Mouse (Mus musculus) embryonic facial prominence, embryonic 11.5 days (tissue): ENCODE results near the gene Yif1a. TPM values are rescaled to one million over a fixed set of nuclear protein-coding genes. Genes with fewer than 3 reads are reported as not detected.

ENCODE experiments used
- ATAC-seq: fragments of 200-750 bp; cut with Nextera tagmentation; replicated peaks from 2 replicates; pipeline ENCODE4 v1.8.0; 2017; ENCODE audit warnings: low read depth; ENCODE audit not compliant: insufficient number of reproducible peaks, low FRiP score, low TSS enrichment
- DNase-seq: peaks from one replicate; pipeline ENCODE4 v3.0.0-alpha.2; 2015; ENCODE audit warnings: low spot score
- H3K27ac ChIP-seq: fragments of 300-500 bp; sonication (generic); replicated peaks from 2 replicates; pipeline ENCODE4 v1.5.1; 2014; ENCODE audit warnings: mild to moderate bottlenecking, low read depth, low read length, control low read depth
- H3K27me3 ChIP-seq: fragments of 300-500 bp; sonication (generic); 2 replicates; pipeline ENCODE4 v1.6.1; 2014; ENCODE audit warnings: mild to moderate bottlenecking, low read length, moderate library complexity, mixed read lengths; ENCODE audit not compliant: control insufficient read depth, insufficient read depth
- H3K36me3 ChIP-seq: fragments of 300-500 bp; sonication (generic); replicated peaks from 2 replicates; pipeline ENCODE4 v1.6.1; 2014; ENCODE audit warnings: low read depth, mild to moderate bottlenecking, low read length, moderate library complexity, mixed read lengths; ENCODE audit not compliant: control insufficient read depth, insufficient read depth
- H3K4me1 ChIP-seq: fragments of 300-500 bp; sonication (generic); 2 replicates; pipeline ENCODE4 v1.6.1; 2014; ENCODE audit warnings: low read length, mixed read lengths; ENCODE audit not compliant: control insufficient read depth, insufficient read depth
- H3K4me2 ChIP-seq: fragments of 300-500 bp; sonication (generic); 2 replicates; pipeline ENCODE4 v1.6.1; 2014; ENCODE audit warnings: low read depth, mild to moderate bottlenecking, control low read depth, low read length, moderate library complexity
- H3K4me3 ChIP-seq: fragments of 300-500 bp; sonication (generic); 2 replicates; pipeline ENCODE4 v1.5.1; 2014; ENCODE audit warnings: low read depth, low read length, control low read depth
- H3K9ac ChIP-seq: fragments of 300-500 bp; sonication (generic); replicated peaks from 2 replicates; pipeline ENCODE4 v1.6.1; 2014; ENCODE audit warnings: mild to moderate bottlenecking, control low read depth, low read length
- H3K9me3 ChIP-seq: fragments of 300-500 bp; sonication (generic); replicated peaks from 2 replicates; pipeline ENCODE4 v1.6.1; 2016; ENCODE audit warnings: mild to moderate bottlenecking, low read length, inconsistent platforms, mixed read lengths; ENCODE audit not compliant: control insufficient read depth
- WGBS: fragments of 180-500 bp; shearing (Covaris S2); extraction: QIAGEN DNeasy Blood & Tissue Kit; methylation state at CpG from one replicate; pipeline ENCODE4 v1.1.7; 2014; 5-methylcytosine and 5-hydroxymethylcytosine counted together
- polyA plus RNA-seq: library from polyadenylated mRNA; unstranded; fragments of >200 nt; fragmentation: Nextera tagmentation; extraction: Ambion mirVana; gene quantifications from 2 replicates; pipeline ENCODE4 v1.2.1, GENCODE M21; 2014

Yif1a gene
- polyA plus RNA-seq, 1 experiment from 2014 or later, result 62.8 TPM

GRCm38 (mm10) chr19:5122492-5122891, 34.2 kb downstream of the Yif1a start:
- Histone ChIP-seq H3K9ac (no peak overlapping the region), H3K27ac (no peak overlapping the region), H3K36me3 (no peaks in the 10 kb centered on the region), H3K9me3 (no peaks in the 10 kb centered on the region), H3K4me1 (no peaks in the 10 kb centered on the region), H3K4me3 (no peak overlapping the region), H3K27me3 (no peaks in the 10 kb centered on the region; the same call in 1 of the 2 replicates), H3K4me2 (no peak overlapping the region)
- no peak for DNase-seq
- no peak for ATAC-seq
- WGBS, result 76% methylated on average over 10 of the region's 10 CpGs

DNA sequence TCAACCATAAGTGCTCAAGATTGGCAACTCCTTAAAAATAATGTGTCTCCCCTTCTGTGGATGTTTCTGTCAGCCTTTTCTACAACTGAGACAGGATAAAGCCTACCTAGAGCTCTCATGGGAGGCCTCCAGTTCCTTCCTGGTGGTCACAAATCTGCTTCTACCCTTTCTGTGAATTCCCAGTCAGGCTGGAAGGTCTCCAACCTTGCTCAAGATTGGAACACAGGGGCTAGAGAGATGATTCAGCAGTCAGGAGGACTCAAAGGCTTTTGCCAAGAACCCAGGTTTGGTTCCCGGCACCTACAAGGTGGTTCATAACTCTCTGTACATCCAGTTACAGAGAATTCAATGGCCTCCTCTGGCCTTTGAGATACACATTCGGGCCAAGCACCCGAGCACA, 34.9 kb downstream of the Yif1a start:
- Histone ChIP-seq H3K4me3 (no peak overlapping the region), H3K27me3 (no peaks in the 10 kb centered on the region; the same call in 1 of the 2 replicates), H3K4me2 (no peak overlapping the region), H3K9me3 (no peaks in the 10 kb centered on the region), H3K36me3 (no peaks in the 10 kb centered on the region), H3K4me1 (no peaks in the 10 kb centered on the region), H3K9ac (no peak overlapping the region), H3K27ac (no peak overlapping the region)
- DNase-seq, result no peak
- WGBS, result 77% methylated on average over 3 of the region's 3 CpGs
- ATAC-seq, result no peak

DNA sequence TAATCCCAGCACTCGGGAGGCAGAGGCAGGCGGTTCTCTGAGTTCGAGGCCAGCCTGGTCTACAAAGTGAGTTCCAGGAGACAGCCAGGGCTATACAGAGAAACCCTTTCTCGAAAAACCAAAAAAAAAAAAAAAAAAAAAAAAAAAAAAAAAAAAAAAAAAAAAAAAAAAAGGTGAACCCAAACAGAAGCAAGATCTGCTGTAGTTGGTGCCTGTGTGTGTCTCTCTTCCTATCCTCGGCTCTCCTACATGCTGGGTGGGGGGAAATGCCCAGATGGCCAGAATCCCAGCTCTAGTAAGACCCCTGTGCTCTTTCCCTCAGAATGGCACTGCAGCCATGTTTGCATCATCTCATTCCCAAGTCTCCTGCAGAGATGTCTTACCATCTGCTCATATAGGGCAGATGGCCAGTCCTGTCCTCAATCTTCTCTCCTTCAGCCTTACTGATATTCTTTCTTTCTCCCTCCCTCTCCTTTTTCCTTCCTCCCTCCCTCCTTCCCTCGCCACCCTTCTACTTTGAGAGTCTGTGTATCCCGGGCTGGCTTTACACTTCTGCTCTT, 35.8 kb downstream of the Yif1a start:
- Histone ChIP-seq H3K27ac (no peak overlapping the region), H3K27me3 (no peaks in the 10 kb centered on the region; the same call in 1 of the 2 replicates), H3K9ac (no peak overlapping the region), H3K4me1 (no peaks in the 10 kb centered on the region), H3K36me3 (no peaks in the 10 kb centered on the region), H3K4me3 (no peak overlapping the region), H3K4me2 (no peak overlapping the region), H3K9me3 (no peaks in the 10 kb centered on the region)
- no peak for DNase-seq
- 70% methylated on average over 7 of the region's 7 CpGs for WGBS
- ATAC-seq, result no peak

- no peaks in the 10 kb centered on the region for H3K9me3 ChIP-seq
- H3K4me1 ChIP-seq, result no peaks in the 10 kb centered on the region
- no peak for DNase-seq
- no peak overlapping the region for H3K27ac ChIP-seq
- no peak overlapping the region for H3K9ac ChIP-seq
- ATAC-seq, result no peak
- no peak overlapping the region for H3K4me3 ChIP-seq
- WGBS, result 52% methylated on average over 1 of the region's 1 CpGs
- H3K36me3 ChIP-seq, result no peaks in the 10 kb centered on the region
- no peaks in the 10 kb centered on the region for H3K27me3 ChIP-seq
- no peak overlapping the region for H3K4me2 ChIP-seq
Measured at GRCm38 (mm10) chr19:5129770-5130169, 41.4 kb downstream of the Yif1a start.

DNA sequence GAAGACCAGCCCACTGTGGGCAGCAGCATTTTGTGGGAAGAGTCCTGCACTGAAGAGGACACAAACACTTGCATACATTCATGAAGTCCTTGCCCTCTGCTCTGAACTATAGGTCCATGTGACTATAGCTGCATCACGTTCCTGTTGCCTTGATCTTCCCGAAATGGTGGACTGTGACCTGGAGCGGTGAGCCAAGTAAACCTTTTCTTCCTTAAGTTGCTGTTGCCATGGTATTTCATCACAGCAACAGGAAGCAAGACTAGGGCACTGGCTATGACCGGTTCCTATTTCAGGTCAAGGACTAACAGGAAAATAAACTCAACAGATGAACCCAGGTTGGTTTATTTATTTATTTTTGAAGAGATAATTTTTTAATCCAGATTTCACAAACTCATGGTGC, 42.9 kb downstream of the Yif1a start:
- H3K4me3 ChIP-seq, result no peak overlapping the region
- H3K36me3 ChIP-seq, result no peaks in the 10 kb centered on the region
- H3K4me2 ChIP-seq, result no peak overlapping the region
- DNase-seq, result no peak
- no peak overlapping the region for H3K27ac ChIP-seq
- no peak for ATAC-seq
- H3K4me1 ChIP-seq, result no peaks in the 10 kb centered on the region
- H3K27me3 ChIP-seq, result no peaks in the 10 kb centered on the region
- WGBS, result 71% methylated on average over 4 of the region's 4 CpGs
- H3K9ac ChIP-seq, result no peak overlapping the region
- no peaks in the 10 kb centered on the region for H3K9me3 ChIP-seq

DNA sequence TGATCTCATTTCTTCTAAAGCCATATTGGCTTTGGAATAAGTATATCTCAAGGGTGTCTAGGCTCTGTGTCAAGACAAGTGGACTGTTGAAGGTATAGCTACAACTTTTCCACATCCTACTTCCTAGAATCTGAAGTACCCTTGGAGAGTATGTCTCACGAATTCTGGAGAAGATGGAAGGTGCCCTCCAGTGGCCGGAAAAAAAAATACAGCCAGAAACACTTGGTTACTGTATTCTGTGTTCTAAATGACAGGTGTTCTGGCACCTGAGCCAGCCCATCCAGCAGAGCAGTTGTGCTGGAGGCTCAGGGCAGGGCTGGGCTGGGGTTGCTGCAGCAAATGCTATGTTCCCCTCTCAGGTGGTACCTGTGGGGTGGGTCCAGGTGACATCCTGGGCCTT, 51.3 kb downstream of the Yif1a start:
- 0% methylated on average over 2 of the region's 2 CpGs for WGBS
- Histone ChIP-seq H3K27ac (no peak overlapping the region), H3K9me3 (no peaks in the 10 kb centered on the region), H3K36me3 (no peaks in the 10 kb centered on the region), H3K4me3 (no peak overlapping the region), H3K27me3 (no peaks in the 10 kb centered on the region), H3K4me1 (no peaks in the 10 kb centered on the region), H3K9ac (no peak overlapping the region), H3K4me2 (no peak overlapping the region)
- DNase-seq (peak; percentile 77), ATAC-seq (0 out of 2 replicates have a peak, but pooled peaks have one; percentile 29)

Other genes starting within 250 kb of the Yif1a start
- 44.9 and 45.8 TPM in 2 replicates for gene Ccs, start 249.2 kb upstream of the Yif1a start, polyA plus RNA-seq
- not detected in 2 replicates for gene Ccdc87, start 249.2 kb upstream of the Yif1a start, polyA plus RNA-seq
- 20.9 and 30.3 TPM in 2 replicates for gene Ctsf, start 233.4 kb upstream of the Yif1a start, polyA plus RNA-seq
- 4.3 and 5.6 TPM in 2 replicates for gene Actn3, start 210.6 kb upstream of the Yif1a start, polyA plus RNA-seq
- gene Zdhhc24, start 209.9 kb upstream of the Yif1a start, polyA plus RNA-seq, result 7.4 and 8.7 TPM in 2 replicates
- gene Bbs1, start 181.9 kb upstream of the Yif1a start, polyA plus RNA-seq, result 4.7 and 4.8 TPM in 2 replicates
- gene Dpp3, start 160.3 kb upstream of the Yif1a start, polyA plus RNA-seq, result 133 and 138 TPM in 2 replicates
- 1.7 TPM in 2 replicates for gene Peli3, start 145.4 kb upstream of the Yif1a start, polyA plus RNA-seq
- gene Mrpl11, start 126.4 kb upstream of the Yif1a start, polyA plus RNA-seq, result 164 and 173 TPM in 2 replicates
- gene Npas4, start 98.2 kb upstream of the Yif1a start, polyA plus RNA-seq, result not detected in 2 replicates
- gene Slc29a2, start 64.7 kb upstream of the Yif1a start, polyA plus RNA-seq, result 3.9 and 4.4 TPM in 2 replicates
- gene B4gat1, start 49.7 kb upstream of the Yif1a start, polyA plus RNA-seq, result 38.5 and 40.8 TPM in 2 replicates
- 0.96 and 1.6 TPM in 2 replicates for gene AC124502.3, start 49.6 kb upstream of the Yif1a start, polyA plus RNA-seq
- gene Brms1, start 47.2 kb upstream of the Yif1a start, polyA plus RNA-seq, result 47.5 and 47.9 TPM in 2 replicates
- 0.99 and 1.2 TPM in 2 replicates for gene Rin1, start 38.1 kb upstream of the Yif1a start, polyA plus RNA-seq
- gene Cd248, start 20.5 kb upstream of the Yif1a start, polyA plus RNA-seq, result 43.1 and 48.4 TPM in 2 replicates
- gene Tmem151a, start 3.0 kb upstream of the Yif1a start, polyA plus RNA-seq, result 1.8 and 2.1 TPM in 2 replicates
- gene Cnih2, start 10.0 kb downstream of the Yif1a start, polyA plus RNA-seq, result 48.9 and 54.0 TPM in 2 replicates
- gene Rab1b, start 18.5 kb downstream of the Yif1a start, polyA plus RNA-seq, result 214 and 235 TPM in 2 replicates
- gene Klc2, start 30.0 kb downstream of the Yif1a start, polyA plus RNA-seq, result 18.9 and 19.8 TPM in 2 replicates
- 24.4 and 28.4 TPM in 2 replicates for gene Pacs1, start 184.6 kb downstream of the Yif1a start, polyA plus RNA-seq
- gene Sf3b2, start 206.9 kb downstream of the Yif1a start, polyA plus RNA-seq, result 375 and 387 TPM in 2 replicates
- 8.5 and 11.3 TPM in 2 replicates for gene Gal3st3, start 209.8 kb downstream of the Yif1a start, polyA plus RNA-seq
- not detected in 2 replicates for gene Catsper1, start 247.2 kb downstream of the Yif1a start, polyA plus RNA-seq